Mouse (Mus musculus) intestine, postnatal 0 days (tissue): ENCODE measurements around the gene Iqca. TPM values are rescaled to one million over a fixed set of nuclear protein-coding genes. Genes with fewer than 3 reads are reported as not detected.

Source experiments
- ATAC-seq: fragments of 200-750 bp; cut with Nextera tagmentation; 2 replicates; pipeline ENCODE4 v1.8.0; 2017; ENCODE audit warnings: mild to moderate bottlenecking, moderate TSS enrichment, moderate library complexity
- H3K27ac ChIP-seq: fragments of 300-500 bp; sonication (generic); 2 replicates; pipeline ENCODE4 v1.5.1; 2014; ENCODE audit warnings: mild to moderate bottlenecking, low read depth, low read length, moderate library complexity
- H3K27me3 ChIP-seq: fragments of 300-500 bp; sonication (generic); replicated peaks from 2 replicates; pipeline ENCODE4 v1.6.1; 2014; ENCODE audit warnings: low read length, mixed read lengths; ENCODE audit not compliant: control insufficient read depth, insufficient read depth
- H3K36me3 ChIP-seq: fragments of 300-500 bp; sonication (generic); 2 replicates; pipeline ENCODE4 v1.6.1; 2014; ENCODE audit warnings: mild to moderate bottlenecking, moderate library complexity; ENCODE audit not compliant: control insufficient read depth, insufficient read depth
- H3K4me1 ChIP-seq: fragments of 300-500 bp; sonication (generic); replicated peaks from 2 replicates; pipeline ENCODE4 v1.6.1; 2014; ENCODE audit warnings: antibody characterized with exemption, low read length, mixed read lengths; ENCODE audit not compliant: control insufficient read depth, insufficient read depth
- H3K4me2 ChIP-seq: fragments of 300-500 bp; sonication (generic); replicated peaks from 2 replicates; pipeline ENCODE4 v1.6.1; 2014; ENCODE audit warnings: low read depth, mild to moderate bottlenecking, moderate library complexity
- H3K4me3 ChIP-seq: fragments of 300-500 bp; sonication (generic); 2 replicates; pipeline ENCODE4 v1.5.1; 2014; ENCODE audit warnings: low read depth, low read length
- H3K9ac ChIP-seq: fragments of 300-500 bp; sonication (generic); 2 replicates; pipeline ENCODE4 v1.6.1; 2014; ENCODE audit warnings: mild to moderate bottlenecking, low read depth, low read length
- H3K9me3 ChIP-seq: fragments of 300-500 bp; sonication (generic); 2 replicates; pipeline ENCODE4 v1.6.1; 2016; ENCODE audit warnings: mixed run types; ENCODE audit not compliant: control insufficient read depth
- CTCF ChIP-seq: sonication (generic); IDR thresholded peaks from 2 replicates; pipeline ENCODE4 v1.5.1; 2016; ENCODE audit warnings: low read depth, mild to moderate bottlenecking, control low read depth, antibody characterized with exemption, moderate library complexity
- WGBS: fragments of 180-500 bp; shearing (Covaris S2); extraction: QIAGEN DNeasy Blood & Tissue Kit; methylation state at CpG from one replicate; pipeline ENCODE4 v1.1.7; 2014; 5-methylcytosine and 5-hydroxymethylcytosine counted together
- polyA plus RNA-seq: library from polyadenylated mRNA; unstranded; fragments of >200 nt; fragmentation: Nextera tagmentation; extraction: Ambion mirVana; gene quantifications from 2 replicates; pipeline ENCODE4 v1.2.1, GENCODE M21; 2015

Iqca gene
- polyA plus RNA-seq, 1 experiment from 2014 or later: 0.47 TPM

DNA sequence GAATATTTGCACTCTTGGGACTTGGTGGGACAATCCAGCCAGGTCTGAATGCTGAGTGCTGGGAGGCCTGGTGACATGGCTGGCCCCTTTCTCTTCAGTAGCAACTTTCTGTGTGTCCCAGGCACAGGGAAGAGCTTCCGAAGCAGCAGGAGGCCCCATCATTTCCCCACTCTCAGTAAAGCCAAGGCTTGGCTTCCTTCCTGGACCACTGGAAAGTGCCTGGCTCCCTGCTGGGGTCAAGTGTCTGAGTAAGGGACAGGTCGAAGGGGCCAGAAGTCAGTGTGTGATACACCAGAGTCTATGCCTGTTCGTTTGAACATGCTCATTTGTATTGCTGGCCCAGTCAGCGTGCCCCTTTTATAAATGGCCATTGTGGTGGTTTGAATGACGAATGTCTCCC lies 152.2 kb downstream of the Iqca start:
- H3K4me2 ChIP-seq: no peak overlapping the region
- H3K27ac ChIP-seq: no peak overlapping the region
- H3K27me3 ChIP-seq: peaks cover 3% of the 10 kb centered on the region; the same call in 1 of the 2 replicates
- TF ChIP-seq CTCF: no peak
- no peak overlapping the region for H3K4me3 ChIP-seq
- H3K36me3 ChIP-seq: no peaks in the 10 kb centered on the region
- H3K9me3 ChIP-seq: no peaks in the 10 kb centered on the region
- H3K4me1 ChIP-seq: no peaks in the 10 kb centered on the region
- 50% methylated on average over 5 of the region's 5 CpGs for WGBS
- no peak overlapping the region for H3K9ac ChIP-seq
- no peak for ATAC-seq

DNA sequence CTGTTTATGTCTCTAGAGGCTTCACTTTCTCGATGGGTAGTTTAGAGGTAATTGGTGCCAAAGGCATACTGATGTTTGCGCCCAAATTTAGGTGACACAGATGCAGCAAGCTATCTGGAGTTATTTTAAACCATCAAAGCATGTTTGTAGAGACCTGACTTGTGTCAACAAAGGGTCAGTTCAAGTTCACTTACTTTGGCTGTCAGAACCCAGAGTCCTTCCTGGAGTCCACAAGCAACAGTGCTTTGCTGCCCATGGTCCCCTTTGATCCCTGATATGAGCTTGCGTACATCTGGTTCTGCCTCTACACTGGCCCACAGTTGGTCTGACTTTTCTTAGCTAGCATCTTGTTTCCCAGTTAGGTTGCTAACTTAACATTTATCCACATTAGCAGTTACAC lies 153.3 kb downstream of the Iqca start:
- H3K27ac ChIP-seq: no peak overlapping the region
- H3K4me2 ChIP-seq: no peak overlapping the region
- 75% methylated on average over 3 of the region's 3 CpGs for WGBS
- no peaks in the 10 kb centered on the region for H3K9me3 ChIP-seq
- no peak overlapping the region for H3K9ac ChIP-seq
- H3K4me1 ChIP-seq: no peaks in the 10 kb centered on the region
- ATAC-seq: no peak
- no peak overlapping the region for H3K4me3 ChIP-seq
- TF ChIP-seq CTCF: no peak
- H3K36me3 ChIP-seq: no peaks in the 10 kb centered on the region
- peaks cover 3% of the 10 kb centered on the region; the same call in 1 of the 2 replicates for H3K27me3 ChIP-seq

DNA sequence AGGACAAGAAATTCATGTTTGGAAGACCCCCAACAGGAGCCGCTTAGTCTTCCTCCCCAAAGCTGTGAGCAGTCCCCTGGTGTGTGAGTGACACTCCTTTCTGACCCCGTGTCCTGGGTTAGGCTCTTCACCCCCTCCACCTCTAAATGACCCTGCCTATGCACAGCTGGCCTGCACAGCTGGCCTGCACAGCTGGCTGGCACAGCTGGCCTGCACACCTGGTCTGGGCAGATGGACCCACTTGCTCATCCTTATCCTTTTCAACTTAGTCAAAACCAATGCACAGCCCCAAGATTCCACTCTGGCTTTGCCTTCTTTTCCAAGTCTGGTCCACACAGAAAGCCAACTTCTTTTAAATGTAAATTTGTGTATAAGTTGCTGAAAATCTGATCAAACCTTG lies 154.5 kb downstream of the Iqca start:
- no peak for TF ChIP-seq CTCF
- ATAC-seq: no peak
- 74% methylated on average over 2 of the region's 2 CpGs for WGBS
- H3K27ac ChIP-seq: no peak overlapping the region
- H3K27me3 ChIP-seq: peaks cover 3% of the 10 kb centered on the region; the same call in 1 of the 2 replicates
- no peak overlapping the region for H3K9ac ChIP-seq
- no peak overlapping the region for H3K4me3 ChIP-seq
- no peaks in the 10 kb centered on the region for H3K9me3 ChIP-seq
- H3K36me3 ChIP-seq: no peaks in the 10 kb centered on the region
- H3K4me1 ChIP-seq: no peaks in the 10 kb centered on the region
- no peak overlapping the region for H3K4me2 ChIP-seq

DNA sequence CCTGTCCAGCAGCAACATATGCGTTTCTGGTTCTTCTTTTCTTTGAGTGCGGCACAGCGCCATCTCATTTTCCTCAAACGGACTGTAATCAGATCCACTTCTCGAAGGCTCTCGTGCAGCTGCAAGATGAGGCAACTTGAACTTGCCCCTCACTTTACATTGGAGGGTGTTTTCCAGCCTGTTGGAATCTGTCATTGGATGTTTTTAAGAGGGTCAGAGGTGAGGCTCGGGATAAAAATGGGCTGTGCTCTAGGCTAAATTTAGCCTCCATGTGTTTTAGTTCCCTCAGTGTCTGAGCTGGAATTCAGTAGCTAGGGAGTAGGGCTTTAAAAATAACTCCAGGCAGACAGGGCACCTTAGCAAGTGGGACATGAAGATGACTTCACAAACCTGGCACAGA lies 155.1 kb downstream of the Iqca start:
- H3K4me3 ChIP-seq: no peak overlapping the region
- no peak overlapping the region for H3K4me2 ChIP-seq
- no peak overlapping the region for H3K27ac ChIP-seq
- no peaks in the 10 kb centered on the region for H3K9me3 ChIP-seq
- H3K36me3 ChIP-seq: no peaks in the 10 kb centered on the region
- WGBS: 57% methylated on average over 7 of the region's 7 CpGs
- no peak for TF ChIP-seq CTCF
- ATAC-seq: no peak
- no peak overlapping the region for H3K9ac ChIP-seq
- no peaks in the 10 kb centered on the region for H3K4me1 ChIP-seq
- H3K27me3 ChIP-seq: peaks cover 7% of the 10 kb centered on the region; the same call in 1 of the 2 replicates

DNA sequence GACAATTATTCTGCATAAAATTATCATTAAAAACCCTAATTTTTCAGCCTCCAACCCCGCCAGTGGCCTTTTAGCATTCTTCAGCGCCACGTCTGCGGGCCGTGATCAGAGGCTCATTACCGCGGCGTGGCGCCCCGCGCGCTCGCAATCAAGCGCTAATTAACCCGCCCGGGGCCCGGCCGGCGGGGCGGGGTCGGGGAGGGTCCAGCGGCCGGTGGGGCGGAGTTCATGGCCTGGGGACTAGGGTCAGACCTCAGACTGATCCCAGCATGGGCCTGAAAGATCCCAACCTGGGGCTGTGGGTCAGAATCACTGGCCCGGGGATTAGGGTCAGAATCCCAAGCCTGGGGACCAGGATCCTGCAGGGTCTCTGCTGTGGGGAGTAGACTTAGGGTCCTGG lies 160.9 kb downstream of the Iqca start:
- no peak overlapping the region for H3K4me2 ChIP-seq
- H3K4me1 ChIP-seq: no peaks in the 10 kb centered on the region
- H3K9ac ChIP-seq: no peak overlapping the region
- H3K4me3 ChIP-seq: 0 out of 2 replicates have a peak overlapping the region, but pooled peaks have one; percentile 16
- no peak for TF ChIP-seq CTCF
- peaks cover 22% of the 10 kb centered on the region for H3K27me3 ChIP-seq
- H3K36me3 ChIP-seq: no peaks in the 10 kb centered on the region
- ATAC-seq: no peak
- no peak overlapping the region for H3K27ac ChIP-seq
- WGBS: 2% methylated on average over 25 of the region's 25 CpGs
- H3K9me3 ChIP-seq: no peaks in the 10 kb centered on the region

Other genes with a start within 250 kb of the Iqca start
- 0.08 and 0.16 TPM in 2 replicates for gene Gbx2, start 222.2 kb downstream of the Iqca start, polyA plus RNA-seq
- not detected in 2 replicates for gene Asb18, start 138.7 kb downstream of the Iqca start, polyA plus RNA-seq
- gene Ackr3, start 50.6 kb upstream of the Iqca start, polyA plus RNA-seq: 8.9 and 9.2 TPM in 2 replicates